Mouse (Mus musculus): ENCODE measurements at regions not wholly inside any gene's neighbourhood (a gene's known extent, or its start where the extent isn't known, plus 50 kb on each side); places are given as distances from the start of the nearest gene placed in this dataset.
A peak's percentile ranks its signal among the peaks of the same experiment; 100 is the strongest.

- Histone ChIP-seq H3K27me3 (replicated peaks) (no peaks in the 10 kb centered on the region), H3K4me3 (no peak overlapping the region), H3K36me3 (no peaks in the 10 kb centered on the region)
Measured at GRCm38 (mm10) chr10:98388543-98388942, 525.7 kb upstream of the Atp2b1 start.

GRCm38 (mm10) chr10:98399864-98400263, 514.3 kb upstream of the Atp2b1 start:
- H3K4me3 ChIP-seq = no peak overlapping the region
- no peaks in the 10 kb centered on the region for H3K27me3 ChIP-seq (replicated peaks)
- no peaks in the 10 kb centered on the region for H3K4me1 ChIP-seq
- H3K9ac ChIP-seq = no peak overlapping the region
- no peaks in the 10 kb centered on the region for H3K36me3 ChIP-seq
- 52% methylated on average over 1 of the region's 1 CpGs for WGBS (ENCODE audit: insufficient replicate concordance)
- no peak overlapping the region for H3K4me2 ChIP-seq
- no peaks in the 10 kb centered on the region for H3K9me3 ChIP-seq (replicated peaks)
- ATAC-seq = no peak
- H3K27ac ChIP-seq = no peak overlapping the region

More at GRCm38 (mm10) chr10:98388543-98388942, 525.7 kb upstream of the Atp2b1 start:
- H3K9ac ChIP-seq = no peak overlapping the region
- H3K9me3 ChIP-seq (replicated peaks) = no peaks in the 10 kb centered on the region
- no peak overlapping the region for H3K27ac ChIP-seq
- H3K4me2 ChIP-seq = no peak overlapping the region
- H3K4me1 ChIP-seq = no peaks in the 10 kb centered on the region
- no peak for ATAC-seq

- no peaks in the 10 kb centered on the region for H3K9me3 ChIP-seq (replicated peaks)
- no peak overlapping the region for H3K4me2 ChIP-seq
- H3K27me3 ChIP-seq (replicated peaks) = no peaks in the 10 kb centered on the region
- H3K27ac ChIP-seq = no peak overlapping the region
- WGBS (ENCODE audit: insufficient replicate concordance) = 55% methylated on average over 17 of the region's 17 CpGs
- no peak overlapping the region for H3K4me3 ChIP-seq
- no peaks in the 10 kb centered on the region for H3K36me3 ChIP-seq
- H3K9ac ChIP-seq = no peak overlapping the region
- no peak for ATAC-seq
- no peaks in the 10 kb centered on the region for H3K4me1 ChIP-seq
Measured at GRCm38 (mm10) chr10:98417807-98418743, 496.1 kb upstream of the Atp2b1 start.

GRCm38 (mm10) chr10:98424450-98424849, 489.8 kb upstream of the Atp2b1 start:
- no peaks in the 10 kb centered on the region for H3K4me1 ChIP-seq
- no peak for ATAC-seq

GRCm38 (mm10) chr10:98434974-98435373, 479.2 kb upstream of the Atp2b1 start:
- Histone ChIP-seq H3K4me3 (no peak overlapping the region), H3K27me3 (replicated peaks) (no peaks in the 10 kb centered on the region), H3K9ac (no peak overlapping the region), H3K9me3 (replicated peaks) (no peaks in the 10 kb centered on the region), H3K27ac (no peak overlapping the region), H3K4me1 (no peaks in the 10 kb centered on the region), H3K4me2 (no peak overlapping the region), H3K36me3 (no peaks in the 10 kb centered on the region)
- ATAC-seq = no peak
- 83% methylated on average over 3 of the region's 3 CpGs for WGBS (ENCODE audit: insufficient replicate concordance)

More at GRCm38 (mm10) chr10:98424450-98424849, 489.8 kb upstream of the Atp2b1 start:
- Histone ChIP-seq H3K4me2 (no peak overlapping the region), H3K9me3 (replicated peaks) (no peaks in the 10 kb centered on the region), H3K9ac (no peak overlapping the region), H3K27ac (no peak overlapping the region), H3K4me3 (no peak overlapping the region), H3K36me3 (no peaks in the 10 kb centered on the region), H3K27me3 (replicated peaks) (no peaks in the 10 kb centered on the region)
- 81% methylated on average over 1 of the region's 1 CpGs for WGBS (ENCODE audit: insufficient replicate concordance)

- WGBS (ENCODE audit: insufficient replicate concordance) = 57% methylated on average over 2 of the region's 2 CpGs
- Histone ChIP-seq H3K9me3 (replicated peaks) (no peaks in the 10 kb centered on the region), H3K27ac (no peak overlapping the region), H3K27me3 (replicated peaks) (no peaks in the 10 kb centered on the region), H3K9ac (no peak overlapping the region), H3K4me3 (no peak overlapping the region), H3K36me3 (no peaks in the 10 kb centered on the region), H3K4me2 (no peak overlapping the region), H3K4me1 (no peaks in the 10 kb centered on the region)
- no peak for ATAC-seq
Measured at GRCm38 (mm10) chr10:98461538-98461937, 452.7 kb upstream of the Atp2b1 start.

- no peaks in the 10 kb centered on the region for H3K36me3 ChIP-seq
- 48% methylated on average over 3 of the region's 3 CpGs for WGBS (ENCODE audit: insufficient replicate concordance)
- H3K4me1 ChIP-seq = no peaks in the 10 kb centered on the region
- no peak overlapping the region for H3K4me3 ChIP-seq
- ATAC-seq = no peak
- H3K9ac ChIP-seq = no peak overlapping the region
- no peaks in the 10 kb centered on the region for H3K27me3 ChIP-seq (replicated peaks)
- H3K4me2 ChIP-seq = no peak overlapping the region
- no peaks in the 10 kb centered on the region for H3K9me3 ChIP-seq (replicated peaks)
- no peak overlapping the region for H3K27ac ChIP-seq
Measured at GRCm38 (mm10) chr10:98474581-98474980, 439.6 kb upstream of the Atp2b1 start.

- Histone ChIP-seq H3K9me3 (replicated peaks) (no peaks in the 10 kb centered on the region), H3K4me2 (no peak overlapping the region), H3K4me1 (no peaks in the 10 kb centered on the region), H3K27me3 (replicated peaks) (no peaks in the 10 kb centered on the region), H3K27ac (no peak overlapping the region), H3K36me3 (no peaks in the 10 kb centered on the region), H3K4me3 (no peak overlapping the region), H3K9ac (no peak overlapping the region)
- ATAC-seq = no peak
- 79% methylated on average over 20 of the region's 20 CpGs for WGBS (ENCODE audit: insufficient replicate concordance)
Measured at GRCm38 (mm10) chr10:98485751-98486681, 428.2 kb upstream of the Atp2b1 start.

GRCm38 (mm10) chr10:98494354-98494753, 419.9 kb upstream of the Atp2b1 start:
- no peak overlapping the region for H3K4me2 ChIP-seq
- no peak overlapping the region for H3K27ac ChIP-seq
- no peak overlapping the region for H3K9ac ChIP-seq
- no peaks in the 10 kb centered on the region for H3K27me3 ChIP-seq (replicated peaks)
- no peaks in the 10 kb centered on the region for H3K9me3 ChIP-seq (replicated peaks)
- 11% methylated on average over 8 of the region's 8 CpGs for WGBS (ENCODE audit: insufficient replicate concordance)
- no peak overlapping the region for H3K4me3 ChIP-seq
- H3K4me1 ChIP-seq = no peaks in the 10 kb centered on the region
- 0 out of 2 replicates have a peak, but pooled peaks have one; percentile 62 for ATAC-seq
- H3K36me3 ChIP-seq = no peaks in the 10 kb centered on the region

- no peak overlapping the region for H3K27ac ChIP-seq
- H3K4me3 ChIP-seq = no peak overlapping the region
- 67% methylated on average over 4 of the region's 4 CpGs for WGBS (ENCODE audit: insufficient replicate concordance)
- ATAC-seq = no peak
- H3K4me2 ChIP-seq = no peak overlapping the region
- H3K9ac ChIP-seq = no peak overlapping the region
- no peaks in the 10 kb centered on the region for H3K36me3 ChIP-seq
- H3K9me3 ChIP-seq (replicated peaks) = no peaks in the 10 kb centered on the region
- no peaks in the 10 kb centered on the region for H3K4me1 ChIP-seq
- H3K27me3 ChIP-seq (replicated peaks) = no peaks in the 10 kb centered on the region
Measured at GRCm38 (mm10) chr10:98496254-98496653, 418.0 kb upstream of the Atp2b1 start.

- WGBS (ENCODE audit: insufficient replicate concordance) = 66% methylated on average over 4 of the region's 4 CpGs
- H3K4me1 ChIP-seq = no peaks in the 10 kb centered on the region
- no peaks in the 10 kb centered on the region for H3K36me3 ChIP-seq
- no peak for ATAC-seq
- H3K27ac ChIP-seq = no peak overlapping the region
- no peaks in the 10 kb centered on the region for H3K9me3 ChIP-seq (replicated peaks)
- H3K4me2 ChIP-seq = no peak overlapping the region
- H3K9ac ChIP-seq = no peak overlapping the region
- H3K4me3 ChIP-seq = no peak overlapping the region
- no peaks in the 10 kb centered on the region for H3K27me3 ChIP-seq (replicated peaks)
Measured at GRCm38 (mm10) chr10:98500315-98500714, 413.9 kb upstream of the Atp2b1 start.

- Histone ChIP-seq H3K9ac (no peak overlapping the region), H3K36me3 (no peaks in the 10 kb centered on the region), H3K4me1 (no peaks in the 10 kb centered on the region), H3K4me3 (no peak overlapping the region), H3K4me2 (no peak overlapping the region), H3K27ac (no peak overlapping the region), H3K27me3 (replicated peaks) (no peaks in the 10 kb centered on the region), H3K9me3 (replicated peaks) (no peaks in the 10 kb centered on the region)
- no peak for ATAC-seq
- 59% methylated on average over 5 of the region's 5 CpGs for WGBS (ENCODE audit: insufficient replicate concordance)
Measured at GRCm38 (mm10) chr10:98501566-98501965, 412.6 kb upstream of the Atp2b1 start.
